Mouse (Mus musculus): ENCODE results near the gene Csnka2ip.

GRCm38 (mm10) chr16:64563081-64563480 is 39.1 kb downstream of the Csnka2ip start:
- TF ChIP-seq EP300 (IDR thresholded peaks at IDR 0.05; ENCODE audit: insufficient read depth, low read depth, low read length) = no peak
- TF ChIP-seq CTCF (IDR thresholded peaks at IDR 0.05; ENCODE audit: low read depth, low read length) = no peak

Data from ES-Bruce4 (cell line).